Mouse (Mus musculus) midbrain, postnatal 0 days (tissue): ENCODE measurements around the gene Hip1r. TPM values are rescaled to one million over a fixed set of nuclear protein-coding genes. Genes with fewer than 3 reads are reported as not detected.

Experiments used
- ATAC-seq: fragments of 200-750 bp; cut with Nextera tagmentation; 2 replicates; pipeline ENCODE4 v1.8.0; 2017; ENCODE audit warnings: moderate number of reproducible peaks, mild to moderate bottlenecking, moderate TSS enrichment, moderate library complexity; ENCODE audit not compliant: low FRiP score
- DNase-seq: peaks from one replicate; pipeline ENCODE4 v3.0.0-alpha.2; 2015; ENCODE audit warnings: low spot score
- H3K27ac ChIP-seq: fragments of 300-500 bp; sonication (generic); 2 replicates; pipeline ENCODE4 v1.5.1; 2014; ENCODE audit warnings: low read depth, mild to moderate bottlenecking, low read length, mixed read lengths
- H3K27me3 ChIP-seq: fragments of 300-500 bp; sonication (generic); 2 replicates; pipeline ENCODE4 v1.6.1; 2014; ENCODE audit warnings: low read length, control low read depth, mixed read lengths; ENCODE audit not compliant: insufficient read depth
- H3K36me3 ChIP-seq: fragments of 300-500 bp; sonication (generic); 2 replicates; pipeline ENCODE4 v1.6.1; 2014; ENCODE audit warnings: low read length, control low read depth, mixed read lengths; ENCODE audit not compliant: insufficient read depth
- H3K4me1 ChIP-seq: fragments of 300-500 bp; sonication (generic); 2 replicates; pipeline ENCODE4 v1.6.1; 2014; ENCODE audit warnings: mild to moderate bottlenecking, control low read depth, antibody characterized with exemption, low read length, mixed read lengths; ENCODE audit not compliant: insufficient read depth
- H3K4me2 ChIP-seq: fragments of 300-500 bp; sonication (generic); 2 replicates; pipeline ENCODE4 v1.6.1; 2014; ENCODE audit warnings: low read depth, mild to moderate bottlenecking, low read length, mixed read lengths; ENCODE audit not compliant: poor library complexity, severe bottlenecking
- H3K4me3 ChIP-seq: fragments of 300-500 bp; sonication (generic); 2 replicates; pipeline ENCODE4 v1.5.1; 2014; ENCODE audit warnings: low read depth, mild to moderate bottlenecking, low read length, moderate library complexity
- H3K9ac ChIP-seq: fragments of 300-500 bp; sonication (generic); replicated peaks from 2 replicates; pipeline ENCODE4 v1.6.1; 2014; ENCODE audit warnings: mild to moderate bottlenecking, low read length, moderate library complexity, mixed read lengths; ENCODE audit not compliant: poor library complexity, severe bottlenecking
- H3K9me3 ChIP-seq: fragments of 300-500 bp; sonication (generic); 2 replicates; pipeline ENCODE4 v1.6.1; 2016; ENCODE audit warnings: low read length, control low read depth
- CTCF ChIP-seq: IDR thresholded peaks from 2 replicates; pipeline ENCODE4 v1.5.1; 2016; ENCODE audit warnings: antibody characterized with exemption, mild to moderate bottlenecking
- WGBS: fragments of 180-500 bp; shearing (Covaris S2); extraction: QIAGEN DNeasy Blood & Tissue Kit; methylation state at CpG from one replicate; pipeline ENCODE4 v1.1.7; 2014; 5-methylcytosine and 5-hydroxymethylcytosine counted together
- polyA plus RNA-seq: library from polyadenylated mRNA; unstranded; fragments of >200 nt; fragmentation: Nextera tagmentation; extraction: Ambion mirVana; gene quantifications from 2 replicates; pipeline ENCODE4 v1.2.1, GENCODE M21; 2015
- total RNA-seq: library from RNA; depleted of rRNA; stranded (reverse); fragments of >200 nt; gene quantifications from 2 replicates; pipeline ENCODE4 v1.2.3, GENCODE M21; 2014

The Hip1r gene
- total and polyA plus RNA-seq, 2 experiments from 2014 or later, result 25.8 to 45.4 TPM

DNA sequence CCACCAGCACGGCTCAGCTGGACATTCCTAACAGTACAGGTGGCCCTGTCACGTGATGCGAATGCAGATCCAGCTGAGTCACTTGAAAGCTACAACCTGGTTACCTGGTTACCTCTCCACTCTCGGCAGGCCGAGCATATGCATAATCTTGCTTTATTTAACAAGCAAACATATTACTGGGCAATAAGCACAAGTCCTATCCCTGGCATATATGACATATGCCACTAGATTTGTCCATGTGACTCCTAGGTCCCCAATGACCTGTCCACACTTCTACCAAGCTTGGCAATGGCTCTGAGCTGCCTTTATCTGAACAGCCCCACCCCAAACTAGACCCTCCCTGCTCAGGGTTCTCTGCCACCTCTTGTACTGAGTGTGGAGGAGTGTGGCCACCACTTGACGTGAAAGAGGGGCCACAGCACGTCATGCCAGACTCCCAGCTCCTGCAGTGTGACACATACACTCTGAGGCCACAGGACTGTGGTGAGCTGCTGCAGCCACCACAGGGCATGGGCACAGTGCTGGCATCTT is 42.9 kb downstream of the Hip1r start:
- Histone ChIP-seq H3K4me1 (peaks cover 6% of the 10 kb centered on the region), H3K36me3 (no peaks in the 10 kb centered on the region), H3K4me2 (no peak overlapping the region), H3K4me3 (no peak overlapping the region), H3K27ac (no peak overlapping the region), H3K9ac (no peak overlapping the region), H3K27me3 (no peaks in the 10 kb centered on the region), H3K9me3 (no peaks in the 10 kb centered on the region)
- no peak for TF ChIP-seq CTCF
- no peak for ATAC-seq
- WGBS, result 80% methylated on average over 7 of the region's 7 CpGs
- DNase-seq, result no peak

DNA sequence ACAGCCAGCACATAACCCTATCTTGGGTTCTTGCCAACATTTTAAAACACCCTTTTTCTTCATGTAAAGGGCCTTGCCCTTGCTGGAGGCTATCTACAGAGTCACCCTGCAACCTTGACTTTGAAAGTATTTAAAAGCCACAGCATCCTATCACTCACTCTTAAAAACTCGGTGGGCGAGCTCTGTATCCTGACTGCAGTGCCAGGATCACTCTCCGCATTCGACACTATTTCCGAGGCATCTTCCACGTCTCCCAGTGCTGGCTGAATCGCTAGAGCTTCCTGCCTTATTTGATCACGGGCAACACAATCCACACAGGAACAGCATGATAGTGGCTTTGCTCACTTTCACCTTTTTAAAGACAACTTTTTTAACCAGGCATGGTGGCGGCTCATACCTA is 44.5 kb downstream of the Hip1r start:
- H3K27ac ChIP-seq, result no peak overlapping the region
- no peak overlapping the region for H3K9ac ChIP-seq
- H3K27me3 ChIP-seq, result no peaks in the 10 kb centered on the region
- DNase-seq (no peak), ATAC-seq (no peak)
- H3K36me3 ChIP-seq, result no peaks in the 10 kb centered on the region
- H3K4me1 ChIP-seq, result peaks cover 3% of the 10 kb centered on the region; the same call in 1 of the 2 replicates
- no peaks in the 10 kb centered on the region for H3K9me3 ChIP-seq
- H3K4me3 ChIP-seq, result no peak overlapping the region
- TF ChIP-seq CTCF, result no peak
- no peak overlapping the region for H3K4me2 ChIP-seq
- 66% methylated on average over 9 of the region's 9 CpGs for WGBS

DNA sequence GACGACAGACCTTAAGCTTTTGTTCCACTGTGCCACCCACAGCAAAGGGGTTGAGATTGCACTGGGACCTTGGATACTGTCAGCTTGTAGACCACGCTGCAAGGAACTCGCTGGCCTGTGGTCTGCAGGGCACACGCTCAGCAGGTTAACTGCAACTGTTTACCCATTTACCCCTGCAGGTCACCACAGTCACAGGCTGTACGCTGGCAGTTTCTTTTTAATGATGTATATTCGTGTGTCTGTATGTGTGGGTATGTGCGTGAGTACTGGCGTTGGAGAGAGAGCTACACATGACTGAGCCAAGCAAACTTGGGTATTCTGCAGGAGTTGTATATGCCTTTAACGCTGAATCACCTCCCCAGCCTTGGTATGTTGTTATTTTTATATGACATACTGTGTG is 45.2 kb downstream of the Hip1r start:
- TF ChIP-seq CTCF, result no peak
- 82% methylated on average over 9 of the region's 9 CpGs for WGBS
- peak overlapping the region; percentile 18; the same call in 1 of the 2 replicates for H3K27ac ChIP-seq
- H3K4me3 ChIP-seq, result no peak overlapping the region
- no peaks in the 10 kb centered on the region for H3K27me3 ChIP-seq
- no peak overlapping the region for H3K4me2 ChIP-seq
- no peaks in the 10 kb centered on the region for H3K36me3 ChIP-seq
- no peak for ATAC-seq
- DNase-seq, result no peak
- H3K4me1 ChIP-seq, result peaks cover 4% of the 10 kb centered on the region
- no peak overlapping the region for H3K9ac ChIP-seq
- no peaks in the 10 kb centered on the region for H3K9me3 ChIP-seq

DNA sequence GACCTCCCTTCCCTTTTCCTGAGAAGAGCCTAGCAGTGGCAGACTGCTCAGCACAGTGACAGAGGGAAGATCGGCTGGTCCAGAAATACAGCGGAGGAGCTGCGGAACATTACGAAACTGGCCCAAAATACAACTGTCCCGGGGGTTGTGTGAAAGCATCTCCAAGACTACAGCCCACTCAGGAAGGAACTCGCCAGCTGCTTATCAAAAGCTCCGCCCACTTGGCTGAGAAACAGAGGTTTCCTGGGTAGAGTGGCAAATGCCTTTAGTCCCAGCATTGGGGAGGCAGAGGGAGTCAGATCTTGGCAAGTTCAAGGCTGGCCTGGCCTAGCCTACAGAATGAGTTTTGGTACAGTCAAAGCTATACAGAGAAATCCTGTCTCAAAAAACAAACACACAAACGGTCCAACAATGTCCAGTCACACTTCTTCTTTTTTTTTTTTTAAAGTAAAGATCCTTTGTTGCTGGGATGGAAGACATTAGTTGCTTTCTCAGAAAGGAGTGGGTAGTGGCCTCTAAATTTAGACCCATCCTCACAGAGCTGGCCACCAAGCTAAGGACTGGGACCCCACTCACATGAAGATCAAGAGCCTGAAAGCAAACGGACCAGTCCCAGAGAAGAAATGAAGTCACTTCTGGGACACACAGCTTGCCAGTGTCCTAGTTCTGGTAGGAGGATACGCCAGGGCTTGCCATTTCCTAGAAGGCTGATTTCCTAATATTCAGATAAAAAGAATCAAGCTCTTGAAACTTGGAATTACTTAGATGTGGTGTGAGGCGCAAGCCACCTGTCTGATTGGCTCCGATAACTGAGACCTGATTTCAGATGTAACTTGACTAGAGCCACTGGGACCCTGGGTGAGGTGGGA is 46.2 kb downstream of the Hip1r start:
- H3K9ac ChIP-seq, result no peak overlapping the region
- H3K9me3 ChIP-seq, result no peaks in the 10 kb centered on the region
- no peaks in the 10 kb centered on the region for H3K36me3 ChIP-seq
- H3K4me3 ChIP-seq, result no peak overlapping the region
- ATAC-seq (peak; percentile 72), DNase-seq (peak; percentile 89)
- H3K4me2 ChIP-seq, result no peak overlapping the region
- H3K27ac ChIP-seq, result peak overlapping the region; percentile 32
- H3K27me3 ChIP-seq, result no peaks in the 10 kb centered on the region
- TF ChIP-seq CTCF, result no peak
- 60% methylated on average over 12 of the region's 12 CpGs for WGBS
- peaks cover 3% of the 10 kb centered on the region; the same call in 1 of the 2 replicates for H3K4me1 ChIP-seq

DNA sequence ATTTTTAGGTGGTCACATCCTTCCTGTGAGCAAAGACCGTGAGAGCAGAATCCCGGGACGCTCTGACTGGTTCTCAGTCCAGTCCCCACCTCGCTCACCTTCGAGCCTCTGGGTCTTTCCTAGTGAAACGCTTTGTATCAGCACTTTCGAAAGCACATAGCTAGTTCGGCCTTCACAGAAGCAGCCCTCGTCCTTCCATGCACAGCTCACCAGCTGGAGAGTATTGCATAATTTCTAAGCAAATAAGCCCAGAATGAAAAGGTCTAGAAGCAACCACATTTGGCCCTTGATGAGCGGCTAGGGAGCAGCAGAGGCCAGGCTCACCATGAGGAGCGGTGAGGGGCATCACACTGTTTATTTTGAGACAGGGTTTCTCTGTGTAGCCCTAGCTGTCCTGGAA is 47.7 kb downstream of the Hip1r start:
- ATAC-seq (no peak), DNase-seq (no peak)
- Histone ChIP-seq H3K9ac (no peak overlapping the region), H3K9me3 (no peaks in the 10 kb centered on the region), H3K27me3 (no peaks in the 10 kb centered on the region), H3K4me1 (peaks cover 5% of the 10 kb centered on the region; the same call in 1 of the 2 replicates), H3K36me3 (no peaks in the 10 kb centered on the region), H3K27ac (no peak overlapping the region), H3K4me2 (no peak overlapping the region), H3K4me3 (no peak overlapping the region)
- TF ChIP-seq CTCF, result no peak
- WGBS, result 89% methylated on average over 11 of the region's 11 CpGs

DNA sequence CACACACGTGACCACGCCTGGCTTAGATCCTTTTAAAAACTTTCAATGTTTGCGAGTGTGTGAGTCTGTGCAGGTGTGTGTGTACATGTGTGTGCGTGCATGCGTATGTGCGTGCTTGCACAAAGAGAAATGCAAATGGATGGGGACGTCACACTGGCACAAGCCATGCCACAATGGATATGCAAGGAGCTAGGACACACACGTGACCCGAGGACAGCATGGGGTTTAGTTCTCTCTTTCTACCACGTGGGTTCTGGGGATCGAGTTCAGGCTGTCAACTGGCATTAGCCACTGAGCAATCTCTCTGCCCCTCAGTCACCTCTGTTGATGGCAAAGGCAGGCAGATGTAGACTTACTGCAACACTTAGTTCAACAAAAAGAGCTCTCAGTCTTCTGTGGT is 48.3 kb downstream of the Hip1r start:
- Histone ChIP-seq H3K4me1 (peaks cover 6% of the 10 kb centered on the region; the same call in 1 of the 2 replicates), H3K27ac (no peak overlapping the region), H3K36me3 (no peaks in the 10 kb centered on the region), H3K4me2 (no peak overlapping the region), H3K9ac (no peak overlapping the region), H3K4me3 (no peak overlapping the region), H3K27me3 (no peaks in the 10 kb centered on the region), H3K9me3 (no peaks in the 10 kb centered on the region)
- TF ChIP-seq CTCF, result no peak
- 62% methylated on average over 11 of the region's 11 CpGs for WGBS
- DNase-seq, result no peak
- ATAC-seq, result no peak
